Mouse (Mus musculus) neutrophil, adult 5-6 weeks (primary cell): Measurements from ENCODE around the gene Atp5e. TPM values are rescaled to one million over a fixed set of nuclear protein-coding genes. Genes with fewer than 3 reads are reported as not detected.

Experiments used
- ATAC-seq: fragments of 151-379, 151-347 bp; 2 replicates; pipeline ENCODE4 v1.8.0; 2017; ENCODE audit warnings: mild to moderate bottlenecking, moderate TSS enrichment; ENCODE audit not compliant: insufficient number of reproducible peaks, poor library complexity, low FRiP score, severe bottlenecking; ENCODE audit errors: extremely low read depth
- total RNA-seq: library from RNA; stranded (forward); fragments of 200-1000 nt; gene quantifications from 2 replicates; pipeline ENCODE4 v1.2.3, GENCODE M21; 2017

The Atp5e gene
- total RNA-seq, 1 experiment from 2014 or later = 208 TPM

GRCm38 (mm10) chr2:174428076-174428835 is 35.6 kb downstream of the Atp5e start:
- ATAC-seq = no peak

- no peak for ATAC-seq
These were observed 37.0 kb downstream of the Atp5e start for GRCm38 (mm10) chr2:174426856-174427255.

- no peak for ATAC-seq
These were observed 39.4 kb downstream of the Atp5e start for GRCm38 (mm10) chr2:174424301-174425085.

- no peak for ATAC-seq
These were observed 42.8 kb downstream of the Atp5e start for GRCm38 (mm10) chr2:174421107-174421506.

- peak; percentile 96 for ATAC-seq
These were observed 48.1 kb downstream of the Atp5e start, which contains the start of gene Nelfcd for GRCm38 (mm10) chr2:174415731-174416310. Nelfcd (plus strand) TSS chr2:174415804.

- no peak for ATAC-seq
These were observed 48.7 kb downstream of the Atp5e start for GRCm38 (mm10) chr2:174415001-174415730.

GRCm38 (mm10) chr2:174413127-174413526 is 50.8 kb downstream of the Atp5e start:
- no peak for ATAC-seq

Other genes with a start within 250 kb of the Atp5e start
- 285 and 293 TPM in 2 replicates for gene Gnas, start 179.8 kb downstream of the Atp5e start, total RNA-seq
- gene Gm20721, start 117.4 kb downstream of the Atp5e start, total RNA-seq = 7.2 and 7.9 TPM in 2 replicates
- 41.5 and 43.4 TPM in 2 replicates for gene Nelfcd, start 48.3 kb downstream of the Atp5e start, total RNA-seq
- 194 and 214 TPM in 2 replicates for gene Ctsz, start 25.1 kb downstream of the Atp5e start, total RNA-seq
- 61.8 and 71.5 TPM in 2 replicates for gene Tubb1, start 13.4 kb downstream of the Atp5e start, total RNA-seq
- 77.4 and 85.8 TPM in 2 replicates for gene Prelid3b, start 9.0 kb upstream of the Atp5e start, total RNA-seq
- gene Zfp831, start 179.4 kb upstream of the Atp5e start, total RNA-seq = 55.4 and 55.9 TPM in 2 replicates